Mouse (Mus musculus): ENCODE data around the gene Josd1. TPM values are rescaled to one million over a fixed set of nuclear protein-coding genes. Genes with fewer than 3 reads are reported as not detected.
"Not testable (repeated sequence)": the region's sequence is repeated elsewhere in the genome, so short reads cannot be mapped to it uniquely, and the experiment has no call there.

Josd1 gene
- polyA plus RNA-seq, 1 experiment from 2014 or later, result 22.8 TPM

DNA sequence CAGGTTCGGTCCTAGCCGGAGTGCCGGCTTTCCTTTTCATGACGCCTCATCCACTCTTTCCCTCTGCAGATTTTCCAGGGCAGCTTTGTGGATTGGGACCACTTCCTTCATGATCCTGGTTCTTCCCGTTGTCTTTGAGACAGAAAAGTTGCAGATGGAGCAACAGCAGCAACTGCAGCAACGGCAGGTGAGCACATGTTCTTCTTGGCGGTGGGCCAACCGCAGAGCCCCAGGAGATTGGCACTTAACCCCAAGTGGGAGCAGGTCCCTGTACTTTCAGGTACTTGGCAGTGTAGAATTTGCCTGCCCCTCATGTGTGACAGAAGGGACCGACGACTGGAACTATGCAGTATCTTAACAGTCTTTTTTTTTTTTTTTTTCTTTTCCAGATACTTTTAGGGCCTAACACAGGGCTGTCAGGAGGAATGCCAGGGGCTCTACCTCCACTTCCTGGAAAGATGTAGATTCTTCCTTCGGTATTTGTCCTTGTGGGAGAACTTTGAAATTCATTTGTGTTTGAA is 15.8 kb downstream of the Josd1 start:
- not testable (repeated sequence) for H3K27me3 ChIP-seq (replicated peaks); H3K4me1 ChIP-seq; H3K9ac ChIP-seq; ATAC-seq (replicated peaks); H3K27ac ChIP-seq; H3K9me3 ChIP-seq
- WGBS, result 86% methylated on average over 11 of the region's 11 CpGs
- H3K36me3 ChIP-seq (replicated peaks), result peaks cover 35% of the 10 kb centered on the region
- peak overlapping the region; percentile 93 for H3K4me3 ChIP-seq
- peak overlapping the region; percentile 80; the same call in 1 of the 2 replicates for H3K4me2 ChIP-seq

DNA sequence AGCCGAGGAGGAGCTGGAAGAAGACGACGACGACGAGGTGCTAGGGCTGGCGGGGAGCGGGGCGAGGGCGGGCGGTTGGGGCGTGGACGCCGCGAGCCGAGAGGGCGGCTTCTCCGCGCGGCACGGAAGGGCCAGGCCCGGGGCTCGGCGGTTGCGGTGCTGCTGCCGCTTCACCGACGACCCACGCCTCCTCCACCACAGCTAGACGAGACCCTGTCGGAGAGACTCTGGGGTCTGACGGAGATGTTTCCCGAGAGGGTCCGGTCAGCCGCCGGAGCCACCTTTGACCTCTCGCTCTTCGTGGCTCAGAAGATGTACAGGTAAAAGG is 16.8 kb downstream of the Josd1 start:
- peak overlapping the region; percentile 74 for H3K27ac ChIP-seq
- peaks cover 6% of the 10 kb centered on the region for H3K4me1 ChIP-seq
- no peaks in the 10 kb centered on the region for H3K27me3 ChIP-seq (replicated peaks)
- peak overlapping the region; percentile 93 for H3K4me3 ChIP-seq
- H3K4me2 ChIP-seq, result peak overlapping the region; percentile 80
- under 1% methylated on average over 36 of the region's 37 CpGs for WGBS
- peak overlapping the region; percentile 79 for H3K9ac ChIP-seq
- H3K9me3 ChIP-seq, result no peaks in the 10 kb centered on the region
- H3K36me3 ChIP-seq (replicated peaks), result peaks cover 36% of the 10 kb centered on the region
- peak; percentile 65 for ATAC-seq (replicated peaks)

DNA sequence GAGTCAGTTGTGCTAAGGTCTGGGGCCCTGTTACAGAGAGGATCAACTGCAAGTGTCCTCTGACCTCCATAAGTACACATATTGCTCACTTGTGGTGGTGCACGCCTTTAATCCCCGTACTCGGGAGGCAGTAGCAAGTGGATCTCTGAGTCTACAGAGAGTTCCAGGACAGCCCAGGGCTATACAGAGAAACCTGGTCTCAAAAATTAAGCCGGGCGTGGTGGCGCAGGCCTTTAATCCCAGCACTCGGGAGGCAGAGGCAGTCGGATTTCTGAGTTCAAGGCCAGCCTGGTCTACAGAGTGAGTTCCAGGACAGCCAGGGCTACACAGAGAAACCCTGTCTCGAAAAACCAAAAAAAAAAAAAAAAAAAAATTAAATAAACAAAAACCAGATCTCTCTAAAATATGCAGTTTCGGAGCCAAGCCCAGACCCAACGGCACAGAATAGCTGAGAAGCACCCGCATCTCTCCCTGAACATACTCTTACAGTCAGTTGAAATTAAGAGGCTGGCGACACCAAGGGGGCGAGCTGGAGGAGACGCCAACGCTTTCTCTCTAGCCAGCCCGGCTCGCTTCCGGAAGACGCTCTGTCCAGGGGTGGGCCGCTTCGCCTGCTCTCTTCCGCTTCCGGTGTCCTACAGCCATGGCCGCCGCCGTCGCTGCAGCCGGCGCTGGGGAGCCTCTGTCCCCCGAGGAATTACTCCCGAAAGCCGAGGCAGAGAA is 17.3 kb downstream of the Josd1 start, which contains the start of gene Tomm22:
Gene Tomm22, plus strand, starts transcription at position 613 of the 723 bp plus-strand sequence.
- Histone ChIP-seq H3K9ac (peak within 1 kb of the TSS; percentile 79), H3K4me3 (peak within 1 kb of the TSS; percentile 93), H3K4me2 (peak within 1 kb of the TSS; percentile 80), H3K27me3 (replicated peaks) (no peaks in the 10 kb centered on the region), H3K36me3 (replicated peaks) (peaks cover 34% of the 10 kb centered on the region), H3K4me1 (peaks cover 6% of the 10 kb centered on the region), H3K27ac (peak within 1 kb of the TSS; percentile 74), H3K9me3 (no peaks in the 10 kb centered on the region)
- 18% methylated on average over 33 of the region's 33 CpGs for WGBS
- peak; percentile 98 for ATAC-seq (replicated peaks)

DNA sequence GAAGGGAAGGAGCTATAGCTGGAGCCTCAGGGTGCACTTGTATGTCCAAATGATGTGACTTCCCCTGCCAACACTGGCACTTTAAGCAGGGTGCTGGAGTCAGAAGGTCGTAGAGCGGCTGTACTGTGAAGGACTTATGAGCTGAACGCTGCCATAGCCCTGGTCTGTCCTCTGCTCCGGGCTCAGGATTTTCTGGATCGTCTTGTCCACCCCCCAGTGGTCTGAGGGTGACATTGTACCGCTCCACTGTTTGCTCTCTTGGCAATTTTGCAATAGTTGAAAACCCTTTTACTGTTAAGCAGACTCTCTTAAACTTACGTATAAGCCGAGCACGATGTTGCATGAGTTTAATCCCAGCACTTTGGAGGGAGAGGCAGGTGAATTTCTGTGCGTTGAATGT is 18.5 kb downstream of the Josd1 start:
- peaks cover 6% of the 10 kb centered on the region for H3K4me1 ChIP-seq
- no peak for ATAC-seq (replicated peaks)
- no peak overlapping the region for H3K4me3 ChIP-seq
- H3K27me3 ChIP-seq (replicated peaks), result no peaks in the 10 kb centered on the region
- no peak overlapping the region for H3K9ac ChIP-seq
- H3K9me3 ChIP-seq, result no peaks in the 10 kb centered on the region
- no peak overlapping the region for H3K27ac ChIP-seq
- H3K4me2 ChIP-seq, result no peak overlapping the region
- WGBS, result 69% methylated on average over 10 of the region's 10 CpGs
- peaks cover 23% of the 10 kb centered on the region for H3K36me3 ChIP-seq (replicated peaks)

DNA sequence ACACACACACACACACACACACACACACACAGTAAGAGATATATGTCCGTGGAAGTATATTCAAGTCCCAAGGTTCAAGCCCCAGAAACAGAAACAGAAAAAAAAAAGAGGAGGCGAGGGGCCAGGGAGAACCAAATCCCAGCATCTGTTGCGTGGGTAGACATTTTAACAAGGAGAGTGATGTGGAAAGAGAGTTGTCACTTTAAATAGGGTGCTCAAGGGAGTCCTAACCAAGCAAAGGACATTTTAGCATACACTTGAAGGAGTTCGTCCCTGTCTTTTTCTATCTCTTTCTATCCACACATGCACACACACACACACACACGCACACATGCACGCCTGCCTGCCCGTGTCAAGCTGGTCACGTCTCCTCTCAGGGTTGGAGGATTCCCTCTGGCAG is 23.1 kb downstream of the Josd1 start:
- WGBS, result 96% methylated on average over 8 of the region's 8 CpGs
- Histone ChIP-seq H3K4me1 (peaks cover 5% of the 10 kb centered on the region), H3K4me2 (no peak overlapping the region), H3K27me3 (replicated peaks) (no peaks in the 10 kb centered on the region), H3K27ac (no peak overlapping the region), H3K36me3 (replicated peaks) (peaks cover 16% of the 10 kb centered on the region), H3K9me3 (no peaks in the 10 kb centered on the region), H3K9ac (no peak overlapping the region), H3K4me3 (no peak overlapping the region)
- ATAC-seq (replicated peaks), result no peak

DNA sequence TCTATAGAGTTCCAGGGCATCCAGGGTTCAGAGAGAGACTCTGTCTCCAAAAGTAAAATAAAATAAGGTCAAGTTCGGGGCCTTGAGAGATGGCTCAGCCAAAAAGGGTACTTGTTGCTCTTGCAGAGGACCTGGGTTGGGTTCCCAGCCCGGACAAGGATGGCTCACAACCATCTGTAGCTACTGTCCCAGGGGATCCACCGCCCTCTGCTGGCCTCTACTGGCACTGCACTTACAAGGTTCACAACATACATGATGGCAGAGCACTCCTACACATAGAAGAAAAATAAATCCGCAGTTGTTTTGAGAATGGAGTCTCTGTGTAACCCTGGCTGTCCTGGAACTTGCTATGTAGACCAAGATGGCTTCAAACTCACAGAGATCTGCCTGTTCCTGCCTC is 25.9 kb downstream of the Josd1 start:
- no peak overlapping the region for H3K4me2 ChIP-seq
- H3K9me3 ChIP-seq, result no peaks in the 10 kb centered on the region
- 73% methylated on average over 4 of the region's 4 CpGs for WGBS
- ATAC-seq (replicated peaks), result no peak
- H3K27me3 ChIP-seq (replicated peaks), result no peaks in the 10 kb centered on the region
- no peak overlapping the region for H3K4me3 ChIP-seq
- H3K9ac ChIP-seq, result no peak overlapping the region
- H3K4me1 ChIP-seq, result peaks cover 7% of the 10 kb centered on the region
- H3K36me3 ChIP-seq (replicated peaks), result peaks cover 8% of the 10 kb centered on the region
- H3K27ac ChIP-seq, result no peak overlapping the region

DNA sequence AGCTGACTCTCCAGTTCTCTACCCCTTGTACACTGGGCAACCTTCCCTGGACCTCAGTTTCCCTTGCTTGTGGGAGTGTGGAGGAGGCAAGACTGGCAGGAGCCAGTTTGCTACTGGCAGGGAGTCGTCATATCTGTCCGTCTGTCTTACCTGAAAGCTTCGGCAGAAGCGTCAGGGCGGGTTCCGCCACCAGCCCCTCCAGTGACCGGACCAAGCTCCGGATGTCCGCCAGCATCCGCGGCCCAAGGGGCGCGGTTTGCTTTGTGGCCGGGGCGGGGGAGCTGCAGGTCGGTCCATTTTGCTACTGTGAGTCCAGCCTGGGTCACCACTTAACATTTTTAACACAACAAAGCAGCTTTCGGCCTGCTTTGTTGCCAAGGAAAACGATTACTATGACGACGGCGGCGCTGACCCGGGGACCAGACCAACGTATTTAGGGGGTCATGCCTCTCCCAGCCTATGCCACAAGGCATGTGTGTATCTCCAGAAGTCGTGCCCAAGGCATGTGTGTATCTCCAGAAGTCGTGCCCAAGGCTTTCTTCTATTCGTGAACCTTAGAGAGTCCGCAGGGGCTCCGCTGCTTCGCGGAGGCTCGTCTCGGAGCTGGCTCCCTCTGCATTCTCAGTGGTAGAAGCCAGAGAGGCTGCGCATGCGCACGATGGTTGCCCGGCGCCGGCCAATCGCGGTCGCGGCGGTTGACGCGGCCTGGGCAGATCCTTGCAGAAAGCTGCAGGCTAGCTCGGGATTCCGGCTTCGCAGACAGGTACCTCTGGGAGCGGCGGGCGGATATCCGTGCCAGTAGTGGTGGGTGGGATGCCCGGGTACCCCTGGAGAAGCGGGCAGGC is 29.0 kb downstream of the Josd1 start, which contains the start of the genes Fam227a and Cby1:
Gene Fam227a, minus strand, starts transcription at position 426 of the 845 bp plus-strand sequence.
Gene Cby1, plus strand, starts transcription at position 669 of the 845 bp plus-strand sequence.
- ATAC-seq (replicated peaks), result peak; percentile 91
- Histone ChIP-seq H3K36me3 (replicated peaks) (no peaks in the 10 kb centered on the region), H3K27ac (peak within 1 kb of the TSS; percentile 98), H3K4me2 (peak within 1 kb of the TSS; percentile 72), H3K9me3 (no peaks in the 10 kb centered on the region), H3K27me3 (replicated peaks) (no peaks in the 10 kb centered on the region), H3K9ac (peak within 1 kb of the TSS; percentile 90), H3K4me3 (peak within 1 kb of the TSS; percentile 92), H3K4me1 (peaks cover 12% of the 10 kb centered on the region)
- under 1% methylated on average over 55 of the region's 55 CpGs for WGBS

DNA sequence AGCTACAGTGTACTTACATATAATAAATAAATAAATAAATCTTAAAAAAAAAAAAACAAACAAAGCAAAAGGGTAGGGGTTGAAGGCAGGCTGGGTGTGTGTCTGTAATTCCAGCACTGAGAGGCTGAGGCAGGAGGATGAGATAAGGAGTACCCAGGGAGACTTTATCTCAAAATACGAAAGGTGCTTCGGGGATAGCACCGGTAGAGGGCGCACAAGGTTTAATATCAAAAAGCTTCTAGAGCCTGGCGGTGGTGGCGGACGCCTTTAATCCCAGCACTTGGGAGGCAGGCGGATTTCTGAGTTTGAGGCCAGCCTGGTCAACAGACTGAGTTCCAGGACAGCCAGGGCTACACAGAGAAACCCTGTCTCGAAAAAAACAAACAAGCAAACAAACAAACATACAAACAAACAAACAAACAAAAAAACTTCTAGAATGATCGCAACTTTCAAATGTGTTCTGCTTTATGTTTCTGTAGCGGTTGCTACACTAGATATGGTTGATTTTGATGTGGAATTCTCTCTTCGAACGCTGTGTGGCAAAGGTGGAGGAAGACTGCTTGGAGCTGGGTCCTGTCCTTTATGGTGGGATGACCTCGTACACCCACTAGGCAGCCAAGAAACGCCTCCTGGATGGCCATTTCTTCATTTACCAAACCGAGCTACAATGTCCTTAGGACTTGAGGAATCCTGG is 29.7 kb downstream of the Josd1 start:
- Histone ChIP-seq H3K4me2 (peak overlapping the region; percentile 72), H3K9me3 (no peaks in the 10 kb centered on the region), H3K36me3 (replicated peaks) (no peaks in the 10 kb centered on the region), H3K27me3 (replicated peaks) (no peaks in the 10 kb centered on the region), H3K4me1 (peaks cover 12% of the 10 kb centered on the region), H3K27ac (peak overlapping the region; percentile 98), H3K4me3 (peak overlapping the region; percentile 92), H3K9ac (peak overlapping the region; percentile 90)
- 4% methylated on average over 16 of the region's 16 CpGs for WGBS
- ATAC-seq (replicated peaks), result no peak

DNA sequence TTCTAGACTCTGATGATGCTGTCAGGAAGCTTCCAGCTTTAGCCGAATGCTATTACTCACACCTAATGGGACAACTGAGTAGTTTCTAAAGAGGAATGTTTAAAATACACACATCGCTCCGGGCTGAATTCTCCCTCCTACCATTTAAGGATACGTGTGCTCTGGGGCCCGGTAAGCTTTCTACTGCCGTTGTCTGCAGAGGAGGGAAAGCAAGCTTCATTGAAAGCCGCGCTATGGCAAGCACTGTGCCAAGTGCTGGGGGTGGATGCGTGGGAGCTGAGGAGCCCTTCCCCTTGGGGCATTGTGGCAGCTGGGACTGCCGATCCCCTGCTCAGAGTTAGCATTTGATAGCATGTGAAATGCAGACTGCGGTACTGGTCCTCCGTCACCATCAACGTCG is 31.3 kb downstream of the Josd1 start:
- no peaks in the 10 kb centered on the region for H3K27me3 ChIP-seq (replicated peaks)
- H3K36me3 ChIP-seq (replicated peaks), result no peaks in the 10 kb centered on the region
- H3K4me2 ChIP-seq, result no peak overlapping the region
- no peak overlapping the region for H3K9ac ChIP-seq
- H3K4me3 ChIP-seq, result no peak overlapping the region
- ATAC-seq (replicated peaks), result no peak
- H3K27ac ChIP-seq, result no peak overlapping the region
- WGBS, result 93% methylated on average over 14 of the region's 14 CpGs
- no peaks in the 10 kb centered on the region for H3K9me3 ChIP-seq
- H3K4me1 ChIP-seq, result peaks cover 12% of the 10 kb centered on the region

DNA sequence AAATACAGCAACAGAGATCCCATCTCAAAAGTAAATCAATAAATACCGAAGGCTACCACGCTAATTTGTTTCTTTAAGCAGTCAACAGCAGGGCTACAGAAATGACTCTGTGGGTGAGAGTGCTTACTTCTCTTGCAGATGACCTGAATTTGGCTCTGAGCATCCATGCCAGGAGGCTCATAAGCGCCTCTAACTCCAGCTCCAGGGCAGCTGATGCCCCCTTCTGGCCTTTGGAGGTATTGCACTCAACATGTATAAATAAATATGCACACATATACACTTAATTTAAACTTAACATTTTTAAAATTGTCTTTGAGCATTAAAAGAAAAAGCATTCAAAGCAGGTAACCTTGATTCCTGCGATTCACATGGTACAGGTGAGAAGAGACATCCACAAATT is 36.2 kb downstream of the Josd1 start:
- H3K9me3 ChIP-seq, result no peaks in the 10 kb centered on the region
- no peak overlapping the region for H3K27ac ChIP-seq
- no peak for ATAC-seq (replicated peaks)
- H3K4me1 ChIP-seq, result peaks cover 2% of the 10 kb centered on the region; the same call in 1 of the 2 replicates
- H3K4me3 ChIP-seq, result no peak overlapping the region
- no peaks in the 10 kb centered on the region for H3K27me3 ChIP-seq (replicated peaks)
- peaks cover 10% of the 10 kb centered on the region; the same call in 1 of the 2 replicates for H3K36me3 ChIP-seq (replicated peaks)
- no peak overlapping the region for H3K9ac ChIP-seq
- 75% methylated on average over 4 of the region's 4 CpGs for WGBS
- H3K4me2 ChIP-seq, result no peak overlapping the region

DNA sequence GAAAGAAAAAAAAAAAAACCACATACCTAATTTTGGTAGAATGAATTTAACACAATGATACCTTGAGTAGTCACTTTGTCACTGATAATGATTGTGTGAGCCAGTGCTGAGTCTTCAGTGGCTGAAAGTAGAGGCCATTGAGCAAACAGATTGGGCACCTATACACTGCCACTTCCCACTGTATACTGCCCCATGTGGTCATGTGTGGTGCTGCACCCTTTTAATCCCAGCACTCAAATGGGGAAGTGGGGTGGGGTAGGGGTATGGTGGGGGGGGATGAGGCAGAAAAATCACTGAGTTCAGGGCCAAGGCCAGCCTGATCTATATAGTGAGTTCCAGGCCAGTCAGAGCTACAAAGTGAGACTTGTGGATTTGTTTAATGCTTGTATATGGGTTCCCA is 37.1 kb downstream of the Josd1 start:
- Histone ChIP-seq H3K36me3 (replicated peaks) (peaks cover 10% of the 10 kb centered on the region; the same call in 1 of the 2 replicates), H3K9ac (no peak overlapping the region), H3K27ac (no peak overlapping the region), H3K9me3 (no peaks in the 10 kb centered on the region), H3K27me3 (replicated peaks) (no peaks in the 10 kb centered on the region), H3K4me2 (no peak overlapping the region), H3K4me1 (no peaks in the 10 kb centered on the region), H3K4me3 (no peak overlapping the region)
- ATAC-seq (replicated peaks), result no peak

DNA sequence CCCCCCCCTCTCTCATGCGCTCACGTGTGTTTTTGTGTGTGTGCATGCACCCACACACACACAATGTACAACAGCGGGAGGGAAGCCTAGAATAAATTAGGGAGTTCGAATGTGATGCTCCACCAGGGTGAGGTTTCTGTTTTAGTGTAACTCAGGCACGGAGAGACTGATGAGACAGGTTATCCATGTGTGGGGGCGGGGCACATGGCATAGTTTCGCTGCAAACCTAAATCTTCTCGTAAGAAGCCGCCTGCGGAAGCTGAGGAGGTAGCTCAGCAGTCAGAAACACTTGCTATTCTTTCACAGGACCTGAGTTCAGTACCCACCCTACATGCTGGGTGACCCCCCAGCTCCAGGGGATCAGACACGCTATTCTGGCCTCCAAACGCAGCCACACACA is 39.6 kb downstream of the Josd1 start:
- Histone ChIP-seq H3K4me1 (no peaks in the 10 kb centered on the region), H3K36me3 (replicated peaks) (peaks cover 10% of the 10 kb centered on the region; the same call in 1 of the 2 replicates), H3K9me3 (no peaks in the 10 kb centered on the region), H3K4me3 (no peak overlapping the region), H3K27me3 (replicated peaks) (no peaks in the 10 kb centered on the region), H3K4me2 (no peak overlapping the region), H3K27ac (no peak overlapping the region), H3K9ac (no peak overlapping the region)
- no peak for ATAC-seq (replicated peaks)
- 91% methylated on average over 12 of the region's 12 CpGs for WGBS
